Mouse (Mus musculus): ENCODE results near the gene Lztr1. TPM values are rescaled to one million over a fixed set of nuclear protein-coding genes. Genes with fewer than 3 reads are reported as not detected.
"Not testable (repeated sequence)": the region's sequence is repeated elsewhere in the genome, so short reads cannot be mapped to it uniquely, and the experiment has no call there.

Lztr1 gene
- polyA plus RNA-seq, 1 experiment, result 201 TPM

DNA sequence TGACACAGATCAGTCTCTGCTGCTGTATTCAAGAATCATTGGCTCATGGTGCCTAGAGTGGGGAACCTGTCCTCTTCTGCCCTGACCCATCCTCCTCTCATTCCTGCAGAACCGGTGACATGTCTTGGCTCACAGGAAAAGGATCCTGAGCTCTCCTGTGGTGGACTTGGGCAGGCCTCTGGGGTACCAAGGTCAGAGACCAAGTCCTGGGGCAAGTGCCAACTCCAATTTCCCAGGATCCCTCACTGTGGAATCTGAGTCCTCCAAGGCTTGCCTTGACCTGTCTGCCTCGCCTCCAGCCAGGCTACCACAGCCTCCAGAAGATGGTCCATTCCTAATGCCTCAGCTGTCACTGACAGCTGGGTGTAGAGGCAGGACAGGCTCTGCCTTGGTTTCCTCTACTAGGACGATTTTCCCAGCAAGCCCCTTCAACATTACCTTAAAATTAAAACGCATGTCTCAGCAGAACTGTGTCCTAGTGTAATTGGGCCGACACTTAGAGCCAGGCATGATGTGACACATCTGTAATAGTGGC, 1.4 kb upstream of the Lztr1 start:
- DNase-seq (ENCODE audit: low read depth), result no peak

DNA sequence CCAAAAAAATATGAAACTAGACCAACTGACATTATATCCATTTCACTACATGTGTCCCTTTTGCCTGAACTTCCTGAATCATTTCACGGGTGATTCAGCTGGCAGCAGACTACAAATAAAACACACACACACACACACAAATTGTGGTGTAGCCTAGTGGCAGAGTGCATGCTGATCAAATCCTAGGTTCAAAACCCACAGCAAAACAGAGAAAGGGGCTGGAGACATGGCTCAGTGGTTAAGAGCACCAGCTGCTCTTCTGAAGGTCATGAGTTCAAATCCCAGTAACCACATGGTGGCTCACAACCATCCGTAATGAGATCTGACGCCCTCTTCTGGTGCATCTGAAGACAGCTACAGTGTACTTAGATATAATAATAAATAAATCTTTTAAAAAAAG, 457 bp upstream of the Lztr1 start:
- not testable (repeated sequence) for DNase-seq (ENCODE audit: low read depth)

DNA sequence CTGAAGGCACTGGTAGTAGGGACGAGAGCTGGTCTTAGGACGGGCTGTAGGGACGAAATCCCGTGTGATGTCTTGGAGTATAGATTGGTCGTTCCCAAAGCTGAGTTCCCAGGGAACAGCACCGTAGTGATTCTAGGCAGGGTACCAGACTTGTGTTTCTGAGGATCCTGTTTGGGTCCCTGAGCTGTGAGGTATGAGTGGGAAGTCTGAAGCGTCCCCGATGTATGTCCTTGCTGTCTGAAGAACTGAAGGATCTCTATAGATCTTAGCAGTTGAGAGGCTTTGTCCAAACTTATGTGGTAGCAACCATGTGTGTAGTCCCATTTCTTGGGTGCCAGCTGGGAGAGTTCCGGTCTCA, 731 bp downstream of the Lztr1 start:
- DNase-seq (ENCODE audit: low read depth), result no peak

DNA sequence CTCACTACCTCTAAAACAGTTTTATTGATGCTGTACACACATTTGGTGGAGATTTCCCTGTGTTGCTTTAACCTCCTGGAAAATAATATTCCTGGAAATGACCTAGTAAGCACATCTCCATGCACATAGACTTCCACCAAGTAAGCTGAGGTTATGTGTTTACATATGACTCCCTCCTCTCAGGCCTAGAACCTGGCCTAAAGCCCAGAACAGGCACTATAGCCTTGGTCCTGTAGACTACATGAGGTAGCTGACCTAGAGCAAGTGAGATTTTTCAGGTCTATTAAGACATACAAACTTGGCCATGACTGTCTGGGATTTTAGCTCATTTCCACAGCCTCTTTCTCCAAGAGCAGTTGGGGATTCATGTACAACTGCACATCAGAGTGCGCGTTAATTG, 1.7 kb downstream of the Lztr1 start:
- no peak for DNase-seq (ENCODE audit: low read depth)

DNA sequence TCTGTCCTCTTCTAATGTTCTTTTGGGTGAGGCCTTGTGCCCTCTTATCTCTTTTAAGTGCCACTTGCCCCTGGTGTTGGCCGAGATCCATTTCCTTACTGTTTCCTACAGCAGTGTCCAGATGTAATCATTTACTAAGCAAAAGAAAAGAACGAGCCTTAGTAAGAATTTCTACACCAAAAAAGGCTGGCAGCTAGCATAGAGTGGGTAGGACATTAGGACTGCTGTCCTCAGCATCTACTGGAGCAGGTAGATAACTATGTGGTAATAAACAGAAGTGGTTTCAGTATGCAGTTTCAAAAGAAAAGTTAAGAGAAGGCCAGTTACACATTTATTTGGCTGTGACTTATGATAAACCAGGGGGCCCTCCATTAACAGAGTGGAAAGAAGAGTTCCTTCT, 2.2 kb downstream of the Lztr1 start:
- no peak for DNase-seq (ENCODE audit: low read depth)

DNA sequence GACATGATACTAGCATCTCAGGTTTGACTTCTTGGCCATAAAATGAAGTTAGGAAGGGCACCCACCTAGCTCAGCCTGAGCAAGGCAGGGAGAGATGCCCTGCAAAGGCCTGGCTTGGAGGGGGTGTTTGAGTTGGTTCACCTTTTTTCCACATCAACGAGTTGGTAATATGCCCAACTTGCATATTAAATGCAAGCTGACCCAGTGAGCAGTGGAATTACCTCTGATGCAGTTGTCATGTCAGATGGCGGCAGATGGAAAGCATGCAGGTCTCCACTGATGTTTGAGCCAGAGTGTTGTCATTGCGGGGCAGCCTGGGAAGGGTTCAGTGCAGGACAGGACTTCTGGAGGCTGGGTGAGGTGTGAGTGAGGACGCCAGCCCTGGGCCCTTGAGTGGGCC, 2.9 kb downstream of the Lztr1 start:
- DNase-seq (ENCODE audit: low read depth), result no peak

GRCm38 (mm10) chr16:17518910-17519309, 10.4 kb downstream of the Lztr1 start:
- no peak for DNase-seq (ENCODE audit: low read depth)

DNA sequence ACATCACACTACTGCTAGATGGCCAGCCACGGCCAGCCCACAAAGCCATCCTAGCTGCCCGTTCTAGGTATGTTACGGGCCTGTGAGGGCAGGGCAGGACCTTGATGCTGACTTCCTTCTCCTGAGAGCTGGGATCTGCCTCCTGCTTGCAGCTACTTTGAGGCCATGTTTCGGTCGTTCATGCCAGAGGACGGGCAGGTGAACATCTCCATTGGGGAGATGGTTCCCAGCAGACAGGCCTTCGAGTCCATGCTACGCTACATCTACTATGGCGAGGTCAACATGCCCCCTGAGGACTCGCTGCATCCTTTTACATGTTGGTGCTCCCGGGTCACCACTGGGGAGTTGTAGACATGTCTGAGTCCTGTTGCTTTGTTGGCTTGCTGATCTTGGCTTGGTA, 15.7 kb downstream of the Lztr1 start:
- DNase-seq (ENCODE audit: low read depth), result no peak

DNA sequence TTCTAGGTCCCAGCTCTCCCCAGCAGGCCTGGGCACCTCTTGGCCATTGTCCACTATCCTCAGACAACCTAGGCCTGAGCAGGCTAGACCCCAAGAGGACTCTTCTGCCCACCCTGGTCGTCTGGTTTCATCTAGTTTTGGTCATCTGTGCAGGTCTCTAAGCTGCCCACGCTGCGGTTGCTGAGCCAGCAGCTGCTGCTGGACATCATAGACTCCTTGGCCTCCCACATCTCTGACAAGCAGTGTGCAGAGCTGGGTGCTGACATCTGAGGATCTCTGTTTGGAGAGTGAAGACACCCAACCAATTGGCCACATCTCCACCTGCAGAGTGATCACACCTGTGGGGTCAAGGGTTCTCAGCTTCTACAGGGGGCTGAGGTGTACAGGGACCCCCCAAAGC, 17.0 kb downstream of the Lztr1 start:
- DNase-seq (ENCODE audit: low read depth), result no peak

GRCm38 (mm10) chr16:17526223-17526622, 17.7 kb downstream of the Lztr1 start:
- DNase-seq (ENCODE audit: low read depth), result no peak

GRCm38 (mm10) chr16:17527606-17528005, 19.1 kb downstream of the Lztr1 start:
- no peak for DNase-seq (ENCODE audit: low read depth)

- no peak for DNase-seq (ENCODE audit: low read depth)
Measured at GRCm38 (mm10) chr16:17528276-17528675, 19.8 kb downstream of the Lztr1 start.

- DNase-seq (ENCODE audit: low read depth), result no peak
Measured at GRCm38 (mm10) chr16:17529981-17530586, 21.6 kb downstream of the Lztr1 start.

DNA sequence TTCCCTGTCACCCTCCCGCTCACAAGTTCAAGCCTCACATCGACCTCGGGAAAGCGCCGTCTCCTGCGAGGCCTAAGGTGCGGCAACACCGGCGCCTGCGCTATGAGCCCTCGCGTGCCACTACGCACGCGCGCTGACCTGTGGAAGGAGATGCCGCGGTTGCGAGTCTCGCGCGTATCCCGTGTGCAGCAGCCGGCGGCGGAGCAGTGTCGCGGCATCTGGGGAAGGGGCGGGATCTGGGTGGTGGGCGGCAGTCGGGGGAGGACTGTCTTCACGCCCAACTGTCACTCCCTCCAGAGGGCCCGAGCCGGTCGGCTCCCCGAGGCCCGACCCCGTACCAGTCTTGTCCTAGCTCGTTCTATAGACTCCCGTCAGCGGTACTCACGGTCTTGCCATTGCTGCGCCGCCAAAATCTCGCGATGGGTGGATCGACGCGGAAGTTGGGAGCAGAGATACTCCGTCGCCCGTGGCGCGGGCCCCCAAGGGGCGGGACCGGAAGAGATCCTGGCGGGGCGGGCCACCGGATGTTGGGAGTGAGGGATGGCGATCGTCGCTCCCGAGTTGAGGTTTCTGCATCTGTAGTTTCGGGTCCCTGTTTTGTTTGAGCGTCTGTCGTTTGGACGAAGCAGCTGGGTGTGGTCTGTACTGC, 22.3 kb downstream of the Lztr1 start, which contains the start of gene Thap7:
Gene Thap7, minus strand, starts transcription at position 497 of the 649 bp plus-strand sequence.
- no peak for DNase-seq (ENCODE audit: low read depth)

DNA sequence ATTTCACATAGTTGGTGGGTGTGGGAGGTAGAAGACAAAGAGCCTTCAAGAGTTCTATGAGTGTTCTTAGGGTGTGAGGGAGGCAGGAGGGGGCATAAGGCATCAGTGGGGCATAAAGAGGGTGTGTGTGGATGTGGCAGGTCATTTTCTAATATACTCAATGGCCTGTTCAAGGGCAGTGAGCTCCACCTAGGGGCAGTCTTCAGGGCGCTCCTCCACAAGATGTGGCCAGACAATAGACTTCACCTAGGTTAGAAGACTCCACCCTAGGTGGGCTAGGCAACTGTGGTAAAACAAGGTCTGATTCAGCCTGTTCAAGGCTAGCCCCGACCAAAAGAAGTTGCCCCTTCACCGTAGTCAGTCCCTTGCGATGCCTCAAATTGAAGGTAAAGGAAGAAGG, 23.8 kb downstream of the Lztr1 start:
- no peak for DNase-seq (ENCODE audit: low read depth)

GRCm38 (mm10) chr16:17532676-17533329, 24.3 kb downstream of the Lztr1 start:
- DNase-seq (ENCODE audit: low read depth), result no peak

DNA sequence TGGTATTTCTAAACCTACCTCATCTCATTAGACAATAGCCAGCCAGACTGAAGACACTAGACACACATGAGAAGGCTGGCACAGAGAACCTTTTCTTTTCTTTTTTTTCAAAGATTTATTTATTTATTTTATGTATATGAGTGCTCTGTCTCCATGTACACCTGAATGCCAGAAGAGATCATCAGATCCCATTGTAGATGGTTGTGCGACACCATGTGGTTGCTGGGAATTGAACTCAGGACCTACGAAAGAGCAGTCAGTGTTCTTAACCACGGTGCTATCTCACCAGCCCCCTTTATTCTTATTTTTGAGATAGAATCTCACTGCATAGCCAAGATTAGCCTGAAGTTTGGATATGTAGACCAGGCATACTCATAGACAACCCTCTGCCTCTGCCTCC, 28.1 kb downstream of the Lztr1 start:
- no peak for DNase-seq (ENCODE audit: low read depth)

- DNase-seq (ENCODE audit: low read depth), result no peak
Measured at GRCm38 (mm10) chr16:17542632-17543031, 34.1 kb downstream of the Lztr1 start.

DNA sequence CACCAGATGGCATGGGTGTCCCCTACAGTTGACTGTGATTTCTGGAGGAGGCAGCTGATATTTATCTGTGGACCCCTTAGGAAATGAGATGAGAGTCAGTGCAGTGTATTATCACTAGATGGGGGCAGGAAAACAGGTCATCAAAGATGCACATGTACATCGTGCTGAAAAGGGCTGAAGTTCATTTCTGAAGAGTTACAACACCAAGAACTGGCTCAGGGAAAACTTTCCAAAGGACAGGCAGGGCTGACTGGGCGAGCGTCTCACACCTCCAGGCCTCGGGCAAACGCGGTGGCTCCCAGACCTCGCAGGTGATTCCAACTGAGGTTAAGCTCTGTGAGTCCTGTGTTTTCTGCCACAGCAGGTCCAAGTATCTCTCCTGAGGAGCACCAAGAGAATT, 44.3 kb downstream of the Lztr1 start:
- no peak for DNase-seq (ENCODE audit: low read depth)

DNA sequence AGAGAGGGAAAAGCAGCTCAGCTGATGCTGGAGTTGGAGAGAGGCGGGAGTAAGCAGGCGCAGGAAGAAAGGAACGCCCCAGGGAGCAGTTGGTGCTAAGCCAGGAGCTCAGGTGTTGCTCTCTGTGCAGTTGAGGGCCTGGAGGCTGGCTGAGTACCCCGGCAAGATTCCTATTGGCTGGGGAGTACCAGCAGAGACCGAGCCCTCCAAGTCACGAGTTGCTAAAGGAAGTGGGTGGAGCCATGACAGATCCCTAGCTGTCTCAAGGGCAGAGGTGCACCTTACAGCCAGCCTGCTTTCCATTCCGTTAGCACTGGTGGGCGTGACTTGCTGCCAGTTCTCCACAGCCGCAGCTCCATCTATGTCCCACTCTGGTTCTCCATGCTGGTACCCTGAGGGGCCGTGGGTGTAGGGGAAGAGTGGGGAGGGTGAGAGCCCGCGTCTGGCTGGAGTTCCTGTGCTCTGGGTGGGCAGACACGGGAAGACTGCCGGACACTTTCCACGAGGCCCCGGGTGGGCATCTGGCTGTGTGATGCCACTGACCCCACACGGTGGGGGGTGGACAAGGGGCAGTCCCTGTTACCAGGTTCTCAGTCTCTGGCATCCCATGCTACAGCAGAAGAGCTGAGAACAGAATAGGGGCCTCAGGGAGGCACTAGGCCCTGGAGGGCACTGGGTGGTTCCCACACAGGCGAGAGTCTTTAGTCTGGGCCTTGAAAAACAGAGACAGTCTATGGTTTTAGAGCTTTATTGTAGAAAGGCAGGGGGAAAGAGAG, 45.6 kb downstream of the Lztr1 start:
- no peak for DNase-seq (ENCODE audit: low read depth)

DNA sequence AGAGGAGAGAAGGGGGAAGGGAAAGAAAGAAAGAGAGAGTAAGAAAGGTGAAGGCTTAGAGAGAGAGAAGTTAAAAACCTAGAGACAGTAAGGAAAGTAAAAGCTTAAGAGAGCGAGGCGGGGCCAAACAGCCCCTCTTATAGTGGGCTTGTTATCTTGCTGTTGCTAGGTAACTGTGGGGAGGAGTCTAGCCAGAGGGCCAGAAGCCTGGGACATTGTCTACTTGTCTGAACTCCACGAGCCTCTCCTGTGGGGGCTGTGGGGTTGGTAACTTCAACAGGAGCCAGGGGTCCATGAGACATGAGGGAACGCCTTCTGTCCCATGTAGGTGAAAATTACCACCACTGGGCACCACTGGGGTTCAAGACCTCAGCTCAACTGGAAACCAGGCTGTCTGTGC, 46.2 kb downstream of the Lztr1 start:
- not testable (repeated sequence) for DNase-seq (ENCODE audit: low read depth)

DNA sequence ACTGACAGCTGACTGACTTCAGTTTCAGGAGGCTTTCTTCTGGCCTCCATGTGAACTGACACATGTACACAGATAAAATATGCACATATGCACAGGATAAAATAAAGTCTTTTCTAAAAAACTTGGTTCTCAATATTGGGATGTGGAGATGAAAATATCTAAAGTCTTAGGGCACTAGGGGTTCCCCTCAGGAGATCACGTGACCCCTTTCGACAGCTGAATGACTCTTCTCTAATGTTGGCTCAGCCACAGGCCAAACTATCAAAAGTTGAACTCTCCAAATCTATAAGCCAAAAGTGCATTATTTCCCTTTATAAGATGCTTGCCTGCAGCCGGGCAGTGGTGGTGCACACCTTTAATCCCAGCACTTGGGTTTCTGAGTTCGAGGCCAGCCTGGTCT, 47.7 kb downstream of the Lztr1 start:
- DNase-seq (ENCODE audit: low read depth), result no peak

All from gonadal fat pad, adult 2 months (tissue).